ENCODE assay signal across 20 mouse cellular contexts in genomic region chr2:64065511-64065910, GRCm38 (mm10). TPM values are rescaled to one million over a fixed set of nuclear protein-coding genes. Genes with fewer than 3 reads are reported as not detected.
DNase-seq lines count a peak whose midpoint lies in the region; ATAC-seq and TF ChIP-seq lines count a peak whose summit lies in the region.
"Had no signal": no experiment of that assay in that cellular context is flagged by ENCODE, and none has a peak within 500 bp of the region (broad histone marks: within the 10 kb centered on the region; RNA-seq: fewer than 3 reads in every experiment).

No protein-coding gene starts in this region.

- ATAC-seq in midbrain, embryonic 13.5 days, result peak; percentile 58; the same call in 1 of the 2 replicates
- no peak for ATAC-seq in midbrain, postnatal 0 days (ENCODE audit: low FRiP score)
- peak; percentile 83 for ATAC-seq in forebrain, embryonic 13.5 days
- peak; percentile 66; the same call in 1 of the 2 replicates for ATAC-seq in forebrain, embryonic 16.5 days
- ATAC-seq: intestine, embryonic 15.5 days had no signal

- no peak overlapping the region for H3K9ac ChIP-seq in midbrain, embryonic 13.5 days (replicated peaks)
- H3K9ac ChIP-seq in midbrain, postnatal 0 days (replicated peaks; ENCODE audit: low read length, poor library complexity, severe bottlenecking), result no peak overlapping the region
- no peak overlapping the region for H3K9ac ChIP-seq in forebrain, embryonic 13.5 days
- no peak overlapping the region for H3K9ac ChIP-seq in forebrain, embryonic 16.5 days (replicated peaks; ENCODE audit: low read depth, low read length)
- H3K9ac ChIP-seq: embryonic facial prominence, embryonic 13.5 days; heart, embryonic 15.5 days; hindbrain, embryonic 14.5 days; intestine, embryonic 15.5 days had no signal

- no peaks in the 10 kb centered on the region for H3K36me3 ChIP-seq in midbrain, embryonic 13.5 days
- H3K36me3 ChIP-seq in midbrain, postnatal 0 days (ENCODE audit: insufficient read depth, low read length), result no peaks in the 10 kb centered on the region
- H3K36me3 ChIP-seq in forebrain, embryonic 13.5 days (ENCODE audit: poor library complexity, severe bottlenecking), result no peaks in the 10 kb centered on the region
- no peaks in the 10 kb centered on the region for H3K36me3 ChIP-seq in forebrain, embryonic 16.5 days (ENCODE audit: control insufficient read depth, insufficient read depth)
- H3K36me3 ChIP-seq: embryonic facial prominence, embryonic 13.5 days; heart, embryonic 15.5 days; intestine, embryonic 15.5 days had no signal

- no peaks in the 10 kb centered on the region for H3K27me3 ChIP-seq in midbrain, embryonic 13.5 days
- no peaks in the 10 kb centered on the region for H3K27me3 ChIP-seq in midbrain, postnatal 0 days (ENCODE audit: insufficient read depth, low read length)
- peaks cover 37% of the 10 kb centered on the region for H3K27me3 ChIP-seq in forebrain, embryonic 13.5 days
- H3K27me3 ChIP-seq in forebrain, embryonic 16.5 days (replicated peaks; ENCODE audit: control insufficient read depth, insufficient read depth, low read length), result peaks cover 16% of the 10 kb centered on the region
- H3K27me3 ChIP-seq: embryonic facial prominence, embryonic 13.5 days; heart, embryonic 15.5 days; intestine, embryonic 15.5 days had no signal

- H3K4me2 ChIP-seq in midbrain, embryonic 13.5 days (replicated peaks), result no peak overlapping the region
- no peak overlapping the region for H3K4me2 ChIP-seq in midbrain, postnatal 0 days (ENCODE audit: low read depth, low read length, poor library complexity, severe bottlenecking)
- no peak overlapping the region for H3K4me2 ChIP-seq in forebrain, embryonic 13.5 days
- H3K4me2 ChIP-seq in forebrain, embryonic 16.5 days (ENCODE audit: low read length), result no peak overlapping the region
- H3K4me2 ChIP-seq: embryonic facial prominence, embryonic 13.5 days; heart, embryonic 11.5 days; heart, embryonic 15.5 days; hindbrain, embryonic 14.5 days; intestine, embryonic 15.5 days had no signal

- 43% methylated on average over 4 of the region's 4 CpGs for WGBS in midbrain, embryonic 13.5 days
- 47% methylated on average over 4 of the region's 4 CpGs for WGBS in midbrain, postnatal 0 days
- WGBS in forebrain, embryonic 13.5 days, result 11% methylated on average over 4 of the region's 4 CpGs
- 3% methylated on average over 4 of the region's 4 CpGs for WGBS in forebrain, embryonic 16.5 days

- no peak overlapping the region for H3K4me3 ChIP-seq in midbrain, embryonic 13.5 days (replicated peaks)
- no peak overlapping the region for H3K4me3 ChIP-seq in midbrain, postnatal 0 days (ENCODE audit: low read depth, low read length)
- H3K4me3 ChIP-seq in forebrain, embryonic 13.5 days, result no peak overlapping the region
- no peak overlapping the region for H3K4me3 ChIP-seq in forebrain, embryonic 16.5 days (replicated peaks; ENCODE audit: low read length)
- H3K4me3 ChIP-seq: embryonic facial prominence, embryonic 13.5 days; heart, embryonic 15.5 days; intestine, embryonic 15.5 days had no signal

- no peaks in the 10 kb centered on the region for H3K9me3 ChIP-seq in midbrain, embryonic 13.5 days
- no peaks in the 10 kb centered on the region for H3K9me3 ChIP-seq in midbrain, postnatal 0 days (ENCODE audit: low read length)
- H3K9me3 ChIP-seq in forebrain, embryonic 13.5 days (replicated peaks), result no peaks in the 10 kb centered on the region
- H3K9me3 ChIP-seq in forebrain, embryonic 16.5 days (ENCODE audit: control insufficient read depth, low read length), result no peaks in the 10 kb centered on the region
- H3K9me3 ChIP-seq: embryonic facial prominence, embryonic 13.5 days; heart, embryonic 15.5 days; intestine, embryonic 15.5 days had no signal

- DNase-seq in midbrain, postnatal 0 days (ENCODE audit: low spot score), result no peak
- DNase-seq in cerebellum, postnatal 4 days (ENCODE audit: low spot score in 2 of 2), result no peak
- DNase-seq in urinary bladder, postnatal 14 days (ENCODE audit: low spot score), result no peak
- DNase-seq: adrenal gland, adult 2 months; adrenal gland, postnatal 36 days; cerebellum, adult 11 months; cerebellum, adult 8-10 months; cerebellum, postnatal 14 days; gastrocnemius, postnatal 10 days; heart, adult 18-20 months; heart, postnatal 14 days had no signal

- TF ChIP-seq CTCF in midbrain, postnatal 0 days (IDR thresholded peaks at IDR 0.05), result no peak

- peaks cover 10% of the 10 kb centered on the region; the same call in 1 of the 2 replicates for H3K4me1 ChIP-seq in midbrain, embryonic 13.5 days (replicated peaks)
- H3K4me1 ChIP-seq in midbrain, postnatal 0 days (ENCODE audit: insufficient read depth, low read length), result no peaks in the 10 kb centered on the region
- peaks cover 13% of the 10 kb centered on the region for H3K4me1 ChIP-seq in forebrain, embryonic 13.5 days
- peaks cover 5% of the 10 kb centered on the region for H3K4me1 ChIP-seq in forebrain, embryonic 16.5 days (replicated peaks; ENCODE audit: control insufficient read depth, insufficient read depth, low read length)
- H3K4me1 ChIP-seq: intestine, embryonic 15.5 days had no signal

- H3K27ac ChIP-seq in midbrain, embryonic 13.5 days, result no peak overlapping the region
- no peak overlapping the region for H3K27ac ChIP-seq in midbrain, postnatal 0 days (ENCODE audit: low read depth, low read length)
- H3K27ac ChIP-seq in forebrain, embryonic 13.5 days, result no peak overlapping the region
- H3K27ac ChIP-seq in forebrain, embryonic 16.5 days (ENCODE audit: low read length), result no peak overlapping the region
- H3K27ac ChIP-seq: embryonic facial prominence, embryonic 13.5 days; heart, embryonic 15.5 days; hindbrain, embryonic 14.5 days; intestine, embryonic 15.5 days had no signal

RNA-seq across cellular contexts. Expression of gene Fign, which starts 32.3 kb away (rescaled TPM):
- 22.0 and 25.2 TPM in 2 replicates for polyA plus RNA-seq in midbrain, embryonic 13.5 days (2015; fragmentation: Nextera tagmentation; extraction: Ambion mirVana)
- total RNA-seq in midbrain, postnatal 0 days (2014; rRNA removed), result 7.9 and 12.2 TPM in 2 replicates
- polyA plus RNA-seq in midbrain, postnatal 0 days (2015; fragmentation: Nextera tagmentation; extraction: Ambion mirVana), result 14.9 and 16.7 TPM in 2 replicates
- 11.3 and 12.0 TPM in 2 replicates for polyA plus RNA-seq in forebrain, embryonic 13.5 days (2015; fragmentation: Nextera tagmentation; extraction: Ambion mirVana)
- 4.0 and 8.3 TPM in 2 replicates for polyA plus RNA-seq in forebrain, embryonic 16.5 days (2015; fragmentation: Nextera tagmentation; extraction: Ambion mirVana)
- total RNA-seq: hematopoietic stem cell, adult 5-6 weeks had no signal
